Mouse (Mus musculus) kidney, adult 2 months (tissue): ENCODE measurements around the gene Iqschfp. TPM values are rescaled to one million over a fixed set of nuclear protein-coding genes. Genes with fewer than 3 reads are reported as not detected.

ENCODE experiments used
- DNase-seq: peaks from one replicate; pipeline ENCODE4 v3.0.0; 2021
- H3K27ac ChIP-seq: fragments of 200-500 bp; 2 replicates; pipeline ENCODE4 v1.5.1; 2012; ENCODE audit warnings: low read depth, low read length, control low read depth, inconsistent platforms; ENCODE audit not compliant: insufficient read depth
- H3K27me3 ChIP-seq: fragments of 200-500 bp; replicated peaks from 2 replicates; pipeline ENCODE4 v1.6.1; 2012; ENCODE audit warnings: mild to moderate bottlenecking, moderate library complexity, low read length, inconsistent platforms; ENCODE audit not compliant: control insufficient read depth, insufficient read depth
- H3K36me3 ChIP-seq: fragments of 200-500 bp; 2 replicates; pipeline ENCODE4 v1.6.1; 2012; ENCODE audit warnings: mild to moderate bottlenecking, moderate library complexity, low read length, inconsistent platforms; ENCODE audit not compliant: control insufficient read depth, insufficient read depth
- H3K4me1 ChIP-seq: fragments of 200-500 bp; 2 replicates; pipeline ENCODE4 v1.6.1; 2011; ENCODE audit warnings: low read length; ENCODE audit not compliant: control insufficient read depth, insufficient read depth
- H3K4me3 ChIP-seq: fragments of 200-500 bp; 2 replicates; pipeline ENCODE4 v1.5.1; 2011; ENCODE audit warnings: mild to moderate bottlenecking, low read depth, low read length, control low read depth; ENCODE audit not compliant: insufficient read depth
- CTCF ChIP-seq: fragments of 200-500 bp; conservative IDR thresholded peaks from 2 replicates; pipeline ENCODE4 v1.5.1; 2011; ENCODE audit warnings: low read depth, mild to moderate bottlenecking, control low read depth, low read length, moderate library complexity, mixed read lengths; ENCODE audit not compliant: insufficient read depth, insufficient read length
- POLR2A ChIP-seq: fragments of 200-500 bp; IDR thresholded peaks from one replicate; pipeline ENCODE4 v1.6.1; 2011; ENCODE audit warnings: low read depth, low read length, control low read depth
- WGBS: fragments of 180-500 bp; shearing (Covaris S2); methylation state at CpG from one replicate; pipeline ENCODE4 v1.1.7; 2018; 5-methylcytosine and 5-hydroxymethylcytosine counted together
- polyA plus RNA-seq: library from polyadenylated mRNA; depleted of rRNA; stranded (reverse); fragments of >200 nt; gene quantifications from 2 replicates; pipeline ENCODE4 v1.2.3, GENCODE M21; 2012

Gene Iqschfp
- polyA plus RNA-seq, 1 experiment: not detected

- WGBS: 87% methylated on average over 4 of the region's 4 CpGs
- no peaks in the 10 kb centered on the region; the same call in 1 of the 2 replicates for H3K27me3 ChIP-seq
Observed at GRCm38 (mm10) chr3:68267905-68268304, 375.9 kb downstream of the Iqschfp start.

GRCm38 (mm10) chr3:68269251-68269650, 377.2 kb downstream of the Iqschfp start:
- TF ChIP-seq CTCF: no peak
- no peak for TF ChIP-seq POLR2A
- 66% methylated on average over 4 of the region's 4 CpGs for WGBS
- Histone ChIP-seq H3K27ac (no peak overlapping the region), H3K4me3 (no peak overlapping the region), H3K36me3 (no peaks in the 10 kb centered on the region), H3K4me1 (no peaks in the 10 kb centered on the region), H3K27me3 (no peaks in the 10 kb centered on the region; the same call in 1 of the 2 replicates)
- no peak for DNase-seq

More at GRCm38 (mm10) chr3:68267905-68268304, 375.9 kb downstream of the Iqschfp start:
- TF ChIP-seq POLR2A (no peak), CTCF (no peak)
- DNase-seq: no peak
- Histone ChIP-seq H3K4me1 (no peaks in the 10 kb centered on the region), H3K36me3 (no peaks in the 10 kb centered on the region), H3K4me3 (no peak overlapping the region), H3K27ac (no peak overlapping the region)

GRCm38 (mm10) chr3:68270246-68270645, 378.2 kb downstream of the Iqschfp start:
- Histone ChIP-seq H3K36me3 (no peaks in the 10 kb centered on the region), H3K27me3 (no peaks in the 10 kb centered on the region), H3K4me3 (no peak overlapping the region), H3K27ac (no peak overlapping the region), H3K4me1 (no peaks in the 10 kb centered on the region)
- TF ChIP-seq CTCF: no peak
- TF ChIP-seq POLR2A: no peak
- no peak for DNase-seq
- WGBS: 89% methylated on average over 6 of the region's 6 CpGs

GRCm38 (mm10) chr3:68271457-68271856, 379.4 kb downstream of the Iqschfp start:
- Histone ChIP-seq H3K4me1 (no peaks in the 10 kb centered on the region), H3K27me3 (no peaks in the 10 kb centered on the region), H3K36me3 (no peaks in the 10 kb centered on the region), H3K4me3 (no peak overlapping the region), H3K27ac (no peak overlapping the region)
- TF ChIP-seq CTCF (no peak), POLR2A (no peak)
- DNase-seq: no peak
- 49% methylated on average over 3 of the region's 3 CpGs for WGBS

GRCm38 (mm10) chr3:68271881-68272280, 379.8 kb downstream of the Iqschfp start:
- WGBS: 72% methylated on average over 3 of the region's 3 CpGs
- H3K27ac ChIP-seq: no peak overlapping the region
- no peaks in the 10 kb centered on the region for H3K36me3 ChIP-seq
- no peaks in the 10 kb centered on the region for H3K4me1 ChIP-seq
- DNase-seq: no peak
- H3K4me3 ChIP-seq: no peak overlapping the region
- H3K27me3 ChIP-seq: no peaks in the 10 kb centered on the region
- TF ChIP-seq CTCF (no peak), POLR2A (no peak)

GRCm38 (mm10) chr3:68282844-68283594, 391.0 kb downstream of the Iqschfp start:
- Histone ChIP-seq H3K27ac (no peak overlapping the region), H3K4me1 (no peaks in the 10 kb centered on the region), H3K36me3 (no peaks in the 10 kb centered on the region), H3K4me3 (no peak overlapping the region), H3K27me3 (no peaks in the 10 kb centered on the region)
- TF ChIP-seq POLR2A: no peak
- TF ChIP-seq CTCF: no peak
- DNase-seq: no peak
- 47% methylated on average over 7 of the region's 7 CpGs for WGBS

- Histone ChIP-seq H3K27ac (no peak overlapping the region), H3K4me1 (no peaks in the 10 kb centered on the region), H3K4me3 (no peak overlapping the region), H3K36me3 (no peaks in the 10 kb centered on the region), H3K27me3 (no peaks in the 10 kb centered on the region)
- TF ChIP-seq POLR2A: no peak
- TF ChIP-seq CTCF: no peak
- DNase-seq: no peak
- WGBS: 49% methylated on average over 10 of the region's 10 CpGs
Observed at GRCm38 (mm10) chr3:68283595-68283991, 391.6 kb downstream of the Iqschfp start.
